Mouse (Mus musculus): ENCODE data around the gene Gbp4.
"Not testable (repeated sequence)": the region's sequence is repeated elsewhere in the genome, so short reads cannot be mapped to it uniquely, and the experiment has no call there.

The Gbp4 gene

DNA sequence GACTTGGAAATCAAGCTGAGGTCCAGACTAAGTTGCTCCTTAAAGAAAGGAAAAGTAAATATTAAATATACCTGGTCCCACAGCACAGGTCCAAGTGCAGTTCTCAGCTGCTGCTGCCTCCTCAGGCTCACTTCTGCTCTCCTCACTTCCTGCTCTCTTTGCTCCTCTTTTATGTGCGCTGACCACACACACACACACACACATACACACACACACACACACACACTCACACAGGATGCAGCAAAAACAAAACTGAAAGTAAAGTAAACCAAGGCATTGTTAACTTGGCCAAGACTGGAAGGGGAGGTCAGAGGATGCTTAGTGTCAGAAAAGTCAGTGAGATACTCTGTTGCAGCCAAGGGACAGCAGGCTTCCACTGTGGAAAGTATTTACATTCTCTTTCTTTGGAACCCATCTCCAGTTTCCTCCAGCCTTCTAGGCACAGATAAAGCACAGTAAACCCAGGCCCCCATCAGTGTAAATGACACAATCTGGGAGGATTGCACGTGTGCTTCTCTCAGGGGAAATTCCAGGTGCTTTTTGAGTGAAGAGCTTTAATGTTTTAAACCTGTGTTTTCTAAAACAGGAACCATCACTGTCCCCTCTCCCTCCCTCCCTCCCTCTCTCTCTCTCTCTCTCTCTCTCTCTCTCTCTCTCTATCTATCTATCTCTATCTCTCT is at the start of gene Gbp4, which contains the start of the genes Gbp9 and Gbp8:
Gene Gbp4, minus strand, starts transcription at position 178 of the 680 bp plus-strand sequence.
Gene Gbp9, minus strand, starts transcription at position 131 of the 680 bp plus-strand sequence.
Gene Gbp8, minus strand, starts transcription at position 132 of the 680 bp plus-strand sequence.
- peak; percentile 91 for DNase-seq (ENCODE audit: low read depth, low spot score)

DNA sequence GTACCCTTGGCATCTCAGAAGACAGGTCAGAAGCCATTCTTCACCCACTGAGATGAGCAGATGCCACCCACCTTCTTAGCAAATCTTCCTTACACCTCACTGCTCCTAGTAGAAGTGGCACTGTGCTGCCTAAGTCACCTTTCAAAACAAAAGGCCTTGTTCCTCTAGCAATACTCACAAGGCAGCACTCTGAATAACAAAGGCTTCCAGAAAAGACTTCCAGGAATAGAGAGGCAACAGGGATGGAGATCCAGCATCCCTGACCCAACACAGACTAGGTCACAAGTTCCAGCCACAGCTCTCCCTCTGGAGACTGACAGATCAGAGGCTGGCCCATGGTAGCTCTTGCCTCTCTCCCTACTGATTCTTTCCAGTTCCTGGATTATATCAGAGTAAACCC is 42.1 kb upstream of the Gbp4 start:
- no peak for DNase-seq (ENCODE audit: low read depth, low spot score)

DNA sequence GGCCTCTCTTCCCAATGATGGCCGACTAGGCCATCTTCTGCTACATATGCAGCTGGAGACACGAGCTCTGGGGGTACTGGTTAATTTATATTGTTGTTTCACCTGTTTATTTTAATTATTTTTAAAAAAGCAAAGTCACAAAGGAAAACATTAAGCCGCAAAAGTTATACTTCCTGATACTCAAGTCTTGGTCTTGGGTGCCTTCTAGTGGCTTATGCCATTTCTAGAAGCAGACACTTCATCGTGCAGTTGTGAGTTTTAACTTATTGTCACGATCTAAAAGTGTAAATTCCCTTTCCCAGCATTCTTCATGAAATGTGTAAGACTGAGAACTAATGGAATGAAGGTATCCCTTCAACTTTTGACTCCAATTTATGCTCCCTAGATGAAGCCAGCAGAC is 17.2 kb upstream of the Gbp4 start:
- peak; percentile 16 for DNase-seq (ENCODE audit: low read depth, low spot score)

DNA sequence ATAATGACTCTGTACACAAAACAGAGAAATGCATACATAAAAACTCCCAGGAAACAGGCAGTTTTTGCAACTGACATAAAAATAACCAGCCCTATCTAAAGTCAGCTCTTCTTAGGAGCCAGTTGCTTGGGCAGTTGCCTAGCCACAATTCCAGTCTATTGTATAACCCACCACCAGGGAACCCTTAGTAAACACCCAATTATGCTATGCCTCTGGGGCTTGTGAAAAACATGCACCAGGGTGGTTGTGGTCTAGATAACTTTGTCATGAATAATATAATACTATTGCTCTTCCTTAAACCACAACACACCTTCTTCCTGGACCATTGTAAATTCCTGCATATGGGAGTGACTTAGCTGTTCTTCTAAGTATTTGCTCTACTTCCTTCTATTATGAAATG is 14.7 kb upstream of the Gbp4 start:
- no peak for DNase-seq (ENCODE audit: low read depth, low spot score)

DNA sequence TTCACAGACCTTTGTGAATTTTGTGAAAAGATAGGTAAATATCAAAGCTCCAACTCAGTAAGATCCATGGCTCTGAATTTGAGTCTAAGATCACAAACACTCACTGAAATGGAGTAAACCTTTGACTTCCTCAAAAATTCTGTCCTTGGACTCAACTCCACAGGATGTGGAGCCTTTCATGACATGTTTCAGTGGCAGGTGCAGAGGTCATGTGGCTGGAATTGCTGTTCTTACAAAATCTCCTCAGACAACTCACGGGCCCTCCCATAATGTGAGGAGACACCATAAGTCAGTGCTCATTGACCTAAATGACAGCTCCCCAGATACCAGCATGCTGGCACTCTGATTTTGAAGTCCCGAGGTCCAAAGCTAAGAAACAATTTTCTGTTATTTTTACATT is 8.7 kb upstream of the Gbp4 start:
- DNase-seq (ENCODE audit: low read depth, low spot score): not testable (repeated sequence)

- no peak for DNase-seq (ENCODE audit: low read depth, low spot score)
Observed at GRCm38 (mm10) chr5:105146447-105146846, 7.1 kb upstream of the Gbp4 start.

DNA sequence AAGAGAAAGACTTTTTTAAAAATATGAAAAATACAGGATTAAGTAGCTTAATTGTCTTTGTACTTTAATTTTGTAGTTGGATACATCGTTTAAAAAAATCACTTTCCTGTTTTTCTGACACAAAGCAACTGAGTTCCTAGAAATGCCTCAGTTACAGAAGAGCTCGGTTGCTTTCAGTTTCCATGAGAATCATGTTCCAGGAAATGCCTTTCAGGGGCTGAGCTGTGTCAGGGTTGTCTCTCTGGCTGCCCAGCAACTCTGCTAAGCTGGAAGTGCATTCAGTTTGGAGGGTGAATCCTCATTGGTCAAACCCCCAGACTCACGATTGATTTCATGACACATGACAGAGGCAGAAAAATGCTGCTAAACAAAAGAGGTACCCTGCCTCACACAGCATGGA is 6.3 kb upstream of the Gbp4 start:
- DNase-seq (ENCODE audit: low read depth, low spot score): peak; percentile 63

DNA sequence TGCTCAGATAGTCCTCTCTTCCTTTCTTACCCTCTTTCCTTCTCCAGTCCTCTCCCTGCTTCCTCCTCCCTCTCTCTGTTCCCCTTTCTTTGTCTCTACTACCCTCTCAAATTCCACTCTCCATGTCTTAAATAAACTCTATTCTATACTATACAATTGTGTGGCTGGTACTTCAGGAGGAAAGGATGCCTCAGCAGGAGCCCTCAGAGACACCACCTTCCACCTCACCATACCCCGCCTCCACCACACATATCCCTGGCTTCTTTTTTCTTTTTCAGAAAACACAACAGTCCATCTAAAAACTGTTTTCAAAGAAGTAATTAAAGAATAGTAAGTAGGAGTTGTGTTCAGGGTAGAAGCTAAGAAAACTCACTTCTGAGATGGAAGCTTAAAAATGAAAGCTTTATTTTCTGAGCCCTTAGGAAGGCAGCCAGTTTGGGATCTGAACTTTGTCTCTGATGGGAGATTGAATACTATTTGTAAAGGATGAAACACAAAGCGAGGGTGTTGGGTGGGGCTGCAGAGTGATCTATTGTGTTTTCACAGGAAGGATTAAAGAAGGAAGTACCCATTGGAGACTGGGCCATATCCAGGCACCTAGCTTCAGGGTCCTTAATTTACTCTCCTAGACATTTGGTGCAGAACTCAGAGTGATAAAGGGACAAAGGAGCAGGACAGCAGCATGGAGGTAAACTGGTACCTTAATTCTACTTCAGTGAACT is 864 bp upstream of the Gbp4 start:
- DNase-seq (ENCODE audit: low read depth, low spot score): not testable (repeated sequence)

DNA sequence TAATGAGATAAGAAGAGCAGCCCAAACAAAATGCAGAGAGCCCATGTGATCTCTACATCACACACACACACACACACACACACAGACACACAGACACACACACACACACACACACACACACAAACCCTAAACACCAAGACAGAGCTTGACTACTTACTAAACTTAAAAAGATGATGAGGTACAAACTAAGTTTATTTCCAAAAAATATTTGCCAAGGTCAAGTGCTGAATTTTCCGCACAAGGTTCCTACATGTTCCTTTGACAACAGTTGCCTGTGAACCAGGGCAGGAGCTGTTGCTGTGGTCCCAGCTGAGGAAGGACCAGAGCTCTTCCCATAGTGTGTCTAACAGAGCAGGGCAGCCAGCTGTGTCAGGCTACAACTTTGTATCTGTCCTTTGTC is 480 bp downstream of the Gbp4 start:
- peak; percentile 54 for DNase-seq (ENCODE audit: low read depth, low spot score)

DNA sequence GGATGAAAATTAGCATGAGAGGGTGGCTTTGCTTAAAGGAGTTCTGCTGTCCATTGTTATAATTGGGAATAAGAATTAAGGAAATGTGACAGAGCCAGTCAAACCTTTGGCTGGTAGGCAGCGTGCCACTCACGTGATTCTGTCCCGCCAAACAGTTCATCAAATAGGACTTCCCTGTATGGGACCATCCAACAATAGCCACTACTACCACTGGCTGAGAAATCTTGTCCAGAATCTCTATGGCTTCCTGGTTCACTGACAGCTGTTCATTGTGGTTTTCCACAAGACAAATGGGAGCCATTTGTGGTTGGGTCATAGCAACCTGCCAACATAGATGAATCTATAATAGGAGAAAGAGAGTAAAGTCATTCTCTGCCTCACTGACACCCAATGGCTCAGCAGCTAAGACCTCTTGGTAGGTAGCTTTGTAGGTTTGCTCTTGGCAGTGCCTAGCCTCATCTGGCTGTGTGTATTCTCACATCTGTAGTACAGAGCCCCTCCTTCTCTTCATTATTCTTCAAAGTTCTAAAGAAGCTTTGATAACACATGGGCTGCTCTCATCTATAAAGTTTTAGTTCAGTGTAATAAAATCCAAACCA is 2.6 kb downstream of the Gbp4 start:
- DNase-seq (ENCODE audit: low read depth, low spot score): not testable (repeated sequence)

DNA sequence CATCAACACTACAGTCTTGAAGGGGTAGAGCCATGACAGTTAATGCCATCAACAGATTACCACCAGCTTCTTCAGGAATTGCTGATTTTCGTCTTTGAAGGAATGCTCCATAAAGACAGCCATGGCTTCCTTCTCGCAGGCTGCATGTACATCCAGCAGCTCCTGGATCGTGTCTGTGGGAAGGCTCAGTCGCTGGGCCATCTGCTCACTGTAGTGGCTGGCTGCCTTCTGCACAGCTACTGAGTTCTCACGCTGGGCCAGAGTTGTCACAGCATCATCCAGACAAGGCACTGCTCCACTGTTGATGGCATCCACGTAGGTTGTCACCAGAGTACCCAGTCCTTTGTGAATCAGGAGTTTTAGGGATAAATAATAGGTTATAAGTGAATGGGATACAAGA is 17.7 kb downstream of the Gbp4 start:
- DNase-seq (ENCODE audit: low read depth, low spot score): not testable (repeated sequence)

- DNase-seq (ENCODE audit: low read depth, low spot score): peak; percentile 37
Observed at GRCm38 (mm10) chr5:105115740-105116139, 23.6 kb downstream of the Gbp4 start.

DNA sequence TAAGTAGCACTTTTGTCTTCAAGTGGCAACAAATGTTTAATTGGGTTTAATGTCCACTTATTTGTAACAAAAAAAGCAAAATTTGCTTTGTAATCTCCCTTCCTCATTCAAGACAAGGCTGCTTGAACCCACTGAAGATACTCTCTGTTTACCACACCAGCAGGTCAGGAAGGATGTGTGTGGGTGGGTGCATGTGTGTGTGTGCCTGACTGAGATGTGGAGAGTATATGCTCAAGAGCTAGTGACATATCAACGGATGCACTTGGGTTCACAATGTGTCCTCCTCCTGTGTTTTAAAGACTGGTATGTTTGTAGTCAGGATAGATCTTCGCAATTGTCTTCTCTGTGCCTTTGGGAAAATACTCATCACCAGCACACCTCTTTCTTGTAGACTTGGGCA is 24.7 kb downstream of the Gbp4 start:
- peak; percentile 81 for DNase-seq (ENCODE audit: low read depth, low spot score)

GRCm38 (mm10) chr5:105113656-105114055 is 25.7 kb downstream of the Gbp4 start:
- peak; percentile 65 for DNase-seq (ENCODE audit: low read depth, low spot score)

GRCm38 (mm10) chr5:105110271-105110852 is 29.0 kb downstream of the Gbp4 start:
- peak; percentile 86 for DNase-seq (ENCODE audit: low read depth, low spot score)

DNA sequence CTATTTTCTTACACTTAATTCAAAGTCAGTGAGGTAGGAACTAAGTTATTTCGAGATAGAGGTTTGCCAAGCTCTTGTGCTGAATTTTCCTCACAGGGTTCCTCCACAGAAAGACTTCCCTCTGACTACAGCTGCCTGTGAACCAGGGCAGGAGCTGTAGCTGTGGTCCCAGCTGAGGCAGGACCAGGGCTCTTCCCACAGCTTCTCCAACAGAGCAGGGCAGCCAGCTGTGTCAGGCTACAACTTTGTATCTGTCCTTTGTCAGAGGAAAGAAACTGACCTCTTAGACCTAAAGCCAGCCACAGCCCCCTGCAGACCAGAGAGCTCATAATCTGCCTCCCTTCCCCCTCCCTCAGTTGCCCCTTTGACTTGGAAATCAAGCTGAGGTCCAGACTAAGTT is 29.6 kb downstream of the Gbp4 start:
- peak; percentile 17 for DNase-seq (ENCODE audit: low read depth, low spot score)

GRCm38 (mm10) chr5:105105689-105106088 is 33.7 kb downstream of the Gbp4 start:
- DNase-seq (ENCODE audit: low read depth, low spot score): not testable (repeated sequence)

DNA sequence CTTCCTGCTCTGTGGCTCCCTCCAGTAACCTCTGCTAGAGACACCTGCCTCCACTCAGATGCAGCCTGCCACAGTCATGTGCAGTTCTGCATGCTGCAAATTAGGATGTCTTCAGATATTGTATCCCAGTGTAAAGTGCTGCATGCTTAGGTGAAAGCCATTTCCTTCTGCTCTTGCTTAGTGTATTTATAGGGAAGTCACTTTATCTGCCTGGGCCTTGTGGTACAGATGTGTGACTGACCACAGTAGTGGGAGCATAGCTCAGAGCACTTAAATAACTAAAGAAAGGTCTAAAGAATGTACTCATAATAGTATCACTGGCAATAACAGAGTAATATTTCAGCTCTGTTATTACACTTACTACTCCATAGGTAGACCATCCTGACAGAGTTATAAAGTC is 57.5 kb downstream of the Gbp4 start:
- DNase-seq (ENCODE audit: low read depth, low spot score): no peak

GRCm38 (mm10) chr5:105068356-105068755 is 71.0 kb downstream of the Gbp4 start:
- peak; percentile 33 for DNase-seq (ENCODE audit: low read depth, low spot score)

All from CD4-positive helper T cell, adult 2 months (primary cell).